Comparison of ENCODE assay signal across 9 mouse cellular contexts in the genomic region with DNA sequence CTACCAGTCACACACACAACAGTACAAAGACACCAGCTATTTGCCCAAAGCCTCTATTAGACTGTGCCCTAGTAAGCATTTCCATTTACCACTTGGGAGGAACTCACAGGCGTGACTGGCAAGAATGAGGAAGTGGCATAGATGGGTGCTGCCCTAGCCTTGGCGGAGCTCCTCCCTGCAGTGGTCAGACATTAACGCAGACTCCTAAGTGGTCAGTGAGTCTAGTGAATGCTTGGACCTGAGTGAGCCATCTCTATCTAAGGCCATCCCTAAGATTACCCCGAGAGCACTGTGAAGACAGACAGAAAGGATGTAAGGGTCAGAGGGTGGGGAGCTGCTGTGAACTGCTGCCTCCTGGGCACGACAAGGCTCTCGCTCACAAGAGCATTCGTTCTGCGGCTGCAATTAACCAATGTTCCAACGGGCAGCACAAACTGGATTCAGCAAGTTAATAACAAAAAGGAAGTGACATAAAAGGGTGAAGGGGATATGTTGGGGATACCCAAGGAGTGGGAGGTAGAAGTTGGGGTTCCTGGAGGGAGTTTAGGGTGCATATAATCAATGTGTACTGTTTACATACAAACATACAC.
DNase-seq lines count a peak whose midpoint lies in the region; TF ChIP-seq lines count a peak whose summit lies in the region.
"Had no signal": no experiment of that assay in that cellular context is flagged by ENCODE, and none has a peak within 500 bp of the region (broad histone marks: within the 10 kb centered on the region; RNA-seq: fewer than 3 reads in every experiment).

No protein-coding gene starts in this region.

- 0 out of 2 replicates have a peak, but pooled peaks have one; percentile 13 for TF ChIP-seq EP300 in CH12.LX (IDR thresholded peaks at IDR 0.05; ENCODE audit: low read length)

- no peak overlapping the region for H3K4me3 ChIP-seq in heart, embryonic 10.5 days
- H3K4me3 ChIP-seq in CH12.LX (replicated peaks in 1 of 3; ENCODE audit: low read depth in 2 of 3, low read length in 2 of 3, poor library complexity in 1 of 3) = no peak overlapping the region
- peak overlapping the region; percentile 5; the same call in 1 of the 2 replicates for H3K4me3 ChIP-seq in macrophage (ENCODE audit: inconsistent target)

- no peak overlapping the region for H3K4me2 ChIP-seq in CH12.LX (ENCODE audit: insufficient read depth, low read depth, poor library complexity, severe bottlenecking)
- H3K4me2 ChIP-seq: midbrain, embryonic 11.5 days had no signal

- H3K27me3 ChIP-seq in heart, embryonic 10.5 days (ENCODE audit: insufficient read depth, poor library complexity, severe bottlenecking) = no peaks in the 10 kb centered on the region
- no peaks in the 10 kb centered on the region for H3K27me3 ChIP-seq in CH12.LX (replicated peaks)

- WGBS in heart, embryonic 10.5 days = 80% methylated on average over 9 of the region's 9 CpGs
- WGBS in macrophage (ENCODE audit: missing documents) = 25% methylated on average over 9 of the region's 9 CpGs

- TF ChIP-seq RAD21 in CH12.LX (IDR thresholded peaks at IDR 0.05; ENCODE audit: low read depth, low read length) = no peak

- in situ Hi-C loops in CH12.LX (cut with MboI; ENCODE audit: low pct_ligation_motif_present, low pct_unique_long_range_greater_than_20kb, low sequenced_read_pairs) = no loop called here

- H3K36me3 ChIP-seq in heart, embryonic 10.5 days = no peaks in the 10 kb centered on the region
- H3K36me3 ChIP-seq in CH12.LX (replicated peaks in 1 of 2; ENCODE audit: control insufficient read depth in 1 of 2, insufficient read depth in 1 of 2, low read length in 1 of 2) (no peaks in the 10 kb centered on the region), macrophage (ENCODE audit: inconsistent target) (no peaks in the 10 kb centered on the region)

- dilution Hi-C loops in CH12.LX (cut with MboI; ENCODE audit: extremely low pct_ligation_motif_present, extremely low pct_unique_long_range_greater_than_20kb, low sequenced_read_pairs) = no loop called here

- intact Hi-C loops in heart, postnatal 14 days (cut with DNase I) = no loop called here

- no peak for TF ChIP-seq POLR2A in CH12.LX (IDR thresholded peaks at IDR 0.05; ENCODE audit: low read depth, low read length)

- H3K9me3 ChIP-seq in heart, embryonic 10.5 days = no peaks in the 10 kb centered on the region
- no peaks in the 10 kb centered on the region for H3K9me3 ChIP-seq in CH12.LX (replicated peaks; ENCODE audit: low read length)

- no peak for TF ChIP-seq CTCF in CH12.LX (conservative IDR thresholded peaks at IDR 0.05 in 1 of 2, IDR thresholded peaks at IDR 0.05 in 1 of 2; ENCODE audit: low read depth in 2 of 2, low read length in 2 of 2)

- peaks cover 40% of the 10 kb centered on the region for H3K4me1 ChIP-seq in heart, embryonic 10.5 days
- H3K4me1 ChIP-seq in CH12.LX (ENCODE audit: control insufficient read depth in 1 of 2, insufficient read depth in 2 of 2) = peaks cover 12 to 21% of the 10 kb centered on the region in 2 experiments

- no peak overlapping the region for H3K9ac ChIP-seq in CH12.LX (ENCODE audit: insufficient read depth, low read depth)

- H3K27ac ChIP-seq in heart, embryonic 10.5 days = no peak overlapping the region
- H3K27ac ChIP-seq in CH12.LX (ENCODE audit: insufficient read depth, low read depth) = no peak overlapping the region
- H3K27ac ChIP-seq in macrophage = peak overlapping the region; percentile 84

- peak; percentile 41 for DNase-seq in heart, embryonic 10.5 days (ENCODE audit: low spot score)
- DNase-seq in heart, postnatal 14 days = no peak
- peak; percentile 43 for DNase-seq in CH12.LX (ENCODE audit: extremely low read depth)
- DNase-seq in kidney, adult 9 months = peak; percentile 84
- DNase-seq in cerebellum, adult 9-10 months = no peak
- no peak for DNase-seq in embryo, embryonic 10 days (ENCODE audit: low spot score)
- DNase-seq in embryo, embryonic 9.5 days (ENCODE audit: extremely low spot score) = no peak

- 0 out of 2 replicates have a peak, but pooled peaks cover 4% of the 10 kb centered on the region for H3K79me2 ChIP-seq in CH12.LX (replicated peaks; ENCODE audit: control insufficient read depth, extremely low read depth, insufficient read depth, poor library complexity, severe bottlenecking)
- H3K79me2 ChIP-seq in macrophage (ENCODE audit: inconsistent target) = peaks cover 87% of the 10 kb centered on the region

TF ChIP-seq in CH12.LX, 34 proteins besides CTCF, POLR2A, EP300 and RAD21:
- TF ChIP-seq TCF12 (IDR thresholded peaks at IDR 0.05; ENCODE audit: low read depth, low read length) (no peak), SIN3A (IDR thresholded peaks at IDR 0.05; ENCODE audit: low read length) (no peak), KAT2A (IDR thresholded peaks at IDR 0.05; ENCODE audit: insufficient replicate concordance, low read length) (no peak), BHLHE40 (IDR thresholded peaks at IDR 0.05; ENCODE audit: low read depth, low read length) (0 out of 2 replicates have a peak, but pooled peaks have one; percentile 5), MAX (IDR thresholded peaks at IDR 0.05; ENCODE audit: low read length) (no peak), JUND (conservative IDR thresholded peaks at IDR 0.05; ENCODE audit: low read depth, low read length) (no peak), JUN (IDR thresholded peaks at IDR 0.05; ENCODE audit: insufficient read depth, low read depth, low read length) (no peak), ELF1 (IDR thresholded peaks at IDR 0.05; ENCODE audit: low read depth, low read length) (peak; percentile 54; the same call in 1 of the 2 replicates), GABPA (IDR thresholded peaks at IDR 0.05; ENCODE audit: insufficient replicate concordance, low read depth, low read length) (no peak), UBTF (IDR thresholded peaks at IDR 0.05; ENCODE audit: low read depth, low read length) (no peak)

Comparison
In these comparisons a context has a peak if more than half of its experiments do, and no peak if none do; other contexts are left out.
1. DNase-seq: peak in heart, embryonic 10.5 days (single experiment), CH12.LX (single experiment) and kidney, adult 9 months (single experiment); none in heart, postnatal 14 days (0 of 2), cerebellum, adult 9-10 months (single experiment), embryo, embryonic 10 days (single experiment) and embryo, embryonic 9.5 days (single experiment).